Mouse (Mus musculus): ENCODE results near the gene Pdlim4. TPM values are rescaled to one million over a fixed set of nuclear protein-coding genes. Genes with fewer than 3 reads are reported as not detected.

Pdlim4 gene
- total RNA-seq (2014; rRNA removed) (46.1 and 51.1 TPM in 2 replicates), polyA plus RNA-seq (2015; fragmentation: Nextera tagmentation; extraction: Ambion mirVana) (47.6 and 54.6 TPM in 2 replicates)

DNA sequence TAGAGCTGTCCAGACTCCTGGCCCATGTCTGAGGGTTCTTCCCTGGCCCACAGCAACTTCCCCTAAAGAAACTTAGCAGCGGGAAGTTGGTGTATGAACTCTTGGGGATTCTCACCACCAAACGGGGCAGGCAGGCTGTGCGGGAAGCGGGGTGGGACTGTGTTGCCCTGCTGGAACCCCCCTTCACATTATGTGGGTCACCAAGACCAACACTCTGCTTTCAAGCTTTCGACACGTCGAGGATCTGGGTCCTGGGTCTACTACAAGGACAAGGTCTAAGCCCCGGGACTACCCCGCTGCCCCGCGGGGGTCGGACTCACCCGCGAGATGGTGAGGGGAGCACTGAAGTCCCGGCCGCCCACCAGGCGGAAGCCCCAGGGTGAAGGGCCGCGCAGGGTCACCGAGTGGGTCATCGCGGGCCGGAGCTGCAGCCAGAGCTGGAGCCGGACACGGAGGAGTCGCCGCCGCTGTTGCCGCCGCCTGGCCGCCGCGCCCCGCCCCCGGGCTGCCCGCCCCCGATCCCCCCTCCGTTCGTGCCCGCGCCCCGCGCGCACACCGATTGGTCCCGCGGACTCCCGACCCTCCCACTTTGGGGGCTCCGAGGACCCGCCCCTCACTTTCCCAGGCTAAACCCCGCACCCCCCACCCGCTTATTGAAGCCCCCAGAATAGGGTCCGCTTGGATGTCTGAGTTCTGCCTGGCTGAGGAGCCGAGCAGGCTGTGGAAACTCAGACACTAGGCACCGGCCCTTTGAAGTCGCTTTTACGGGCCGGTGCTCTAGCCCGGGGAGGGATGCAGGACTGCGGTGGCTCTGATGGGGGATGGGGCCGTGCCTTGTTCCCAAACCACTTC is at the start of gene Pdlim4:
Pdlim4 (minus strand) TSS at position 495 of the 852 bp plus-strand sequence.
- H3K27ac ChIP-seq, result peak within 1 kb of the TSS; percentile 54
- H3K36me3 ChIP-seq (ENCODE audit: insufficient read depth, low read length), result no peaks in the 10 kb centered on the region
- TF ChIP-seq CTCF (IDR thresholded peaks at IDR 0.05; ENCODE audit: low read depth), result no peak
- WGBS, result 3% methylated on average over 58 of the region's 61 CpGs
- no peaks in the 10 kb centered on the region for H3K9me3 ChIP-seq (ENCODE audit: low read length)
- H3K4me1 ChIP-seq (ENCODE audit: insufficient read depth, low read length), result peaks cover 6% of the 10 kb centered on the region; the same call in 1 of the 2 replicates
- ATAC-seq, result peak; percentile 73
- peak within 1 kb of the TSS; percentile 83 for H3K4me2 ChIP-seq (ENCODE audit: low read depth, low read length)
- DNase-seq (ENCODE audit: low spot score), result peak; percentile 71
- no peaks in the 10 kb centered on the region for H3K27me3 ChIP-seq (ENCODE audit: insufficient read depth, low read length)
- peak within 1 kb of the TSS; percentile 52 for H3K4me3 ChIP-seq (ENCODE audit: low read length)
- H3K9ac ChIP-seq (replicated peaks; ENCODE audit: low read length), result peak within 1 kb of the TSS; percentile 51

DNA sequence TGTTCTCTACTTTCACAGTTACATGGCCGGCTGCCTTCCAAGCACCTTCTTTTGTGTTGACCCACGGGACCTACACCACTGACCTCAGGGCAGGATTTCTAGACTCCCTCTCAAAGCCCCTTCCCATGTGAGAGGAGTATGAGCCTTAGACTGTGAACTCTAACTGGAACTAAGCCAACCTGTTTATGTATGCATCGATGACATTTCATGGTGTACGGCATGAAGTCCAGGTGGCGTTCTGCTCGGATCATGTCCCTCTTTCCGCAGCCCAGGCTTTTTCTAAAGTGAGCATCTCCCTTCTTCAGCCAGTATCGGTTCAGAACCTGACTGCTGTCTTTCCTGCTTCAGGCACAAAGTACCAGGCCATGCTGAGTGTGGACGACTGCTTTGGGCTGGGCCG is 48.3 kb upstream of the Pdlim4 start:
- Histone ChIP-seq H3K36me3 (ENCODE audit: insufficient read depth, low read length) (peaks cover 5% of the 10 kb centered on the region; the same call in 1 of the 2 replicates), H3K27ac (no peak overlapping the region), H3K27me3 (ENCODE audit: insufficient read depth, low read length) (no peaks in the 10 kb centered on the region), H3K9ac (replicated peaks; ENCODE audit: low read length) (no peak overlapping the region), H3K4me1 (ENCODE audit: insufficient read depth, low read length) (peaks cover 19% of the 10 kb centered on the region), H3K9me3 (ENCODE audit: low read length) (no peaks in the 10 kb centered on the region), H3K4me2 (ENCODE audit: low read depth, low read length) (no peak overlapping the region), H3K4me3 (ENCODE audit: low read length) (no peak overlapping the region)
- ATAC-seq (no peak), DNase-seq (ENCODE audit: low spot score) (peak; percentile 54)
- whole genome bisulfite sequencing, result 70% methylated on average over 10 of the region's 10 CpGs
- no peak for TF ChIP-seq CTCF (IDR thresholded peaks at IDR 0.05; ENCODE audit: low read depth)

DNA sequence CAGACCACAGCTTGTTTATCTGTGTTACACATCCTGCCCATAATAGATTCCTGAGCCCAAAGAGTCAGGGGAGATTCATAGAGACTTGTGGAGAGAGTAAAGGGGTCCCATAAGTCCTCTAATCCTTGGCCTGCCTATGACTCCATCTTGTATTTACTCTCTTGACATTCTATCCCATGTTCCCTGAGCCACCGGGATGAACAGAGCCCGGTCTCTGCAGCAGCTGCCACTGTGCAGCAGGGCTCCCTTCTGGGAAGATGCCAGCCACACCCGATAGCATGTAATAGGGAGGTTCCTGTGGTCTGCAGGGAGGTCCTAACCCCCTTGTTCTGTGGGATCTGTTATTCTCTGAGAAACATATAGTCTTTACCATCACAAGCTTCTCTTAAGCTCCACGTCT is 47.6 kb upstream of the Pdlim4 start:
- H3K9me3 ChIP-seq (ENCODE audit: low read length), result no peaks in the 10 kb centered on the region
- H3K27ac ChIP-seq, result no peak overlapping the region
- no peak for TF ChIP-seq CTCF (IDR thresholded peaks at IDR 0.05; ENCODE audit: low read depth)
- no peak overlapping the region for H3K4me2 ChIP-seq (ENCODE audit: low read depth, low read length)
- H3K27me3 ChIP-seq (ENCODE audit: insufficient read depth, low read length), result no peaks in the 10 kb centered on the region
- no peak for DNase-seq (ENCODE audit: low spot score)
- H3K9ac ChIP-seq (replicated peaks; ENCODE audit: low read length), result no peak overlapping the region
- no peak for ATAC-seq
- WGBS, result 53% methylated on average over 4 of the region's 4 CpGs
- H3K36me3 ChIP-seq (ENCODE audit: insufficient read depth, low read length), result peaks cover 5% of the 10 kb centered on the region; the same call in 1 of the 2 replicates
- H3K4me3 ChIP-seq (ENCODE audit: low read length), result no peak overlapping the region
- H3K4me1 ChIP-seq (ENCODE audit: insufficient read depth, low read length), result peaks cover 21% of the 10 kb centered on the region

DNA sequence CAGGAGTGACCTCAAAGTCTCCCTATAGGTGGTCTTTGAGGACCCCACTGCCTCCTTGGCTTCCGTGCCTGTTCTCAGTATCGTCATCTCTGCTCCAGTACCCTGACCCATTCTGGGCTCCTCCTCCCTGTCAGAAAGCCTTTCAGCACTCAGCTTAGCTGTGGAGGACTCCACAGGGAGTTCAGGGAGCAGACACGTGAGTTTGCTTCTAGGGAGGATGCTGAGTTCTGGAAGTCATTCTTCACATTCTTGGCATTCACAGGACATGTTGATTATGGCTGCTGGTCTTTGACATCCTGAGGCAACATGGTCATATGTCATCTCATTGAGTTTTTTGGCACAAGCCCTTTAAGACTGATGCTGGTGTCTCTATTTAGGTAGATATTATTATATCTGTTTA is 47.1 kb upstream of the Pdlim4 start:
- H3K27me3 ChIP-seq (ENCODE audit: insufficient read depth, low read length), result no peaks in the 10 kb centered on the region
- no peak for TF ChIP-seq CTCF (IDR thresholded peaks at IDR 0.05; ENCODE audit: low read depth)
- peaks cover 5% of the 10 kb centered on the region; the same call in 1 of the 2 replicates for H3K36me3 ChIP-seq (ENCODE audit: insufficient read depth, low read length)
- WGBS, result 36% methylated on average over 3 of the region's 3 CpGs
- no peak overlapping the region for H3K9ac ChIP-seq (replicated peaks; ENCODE audit: low read length)
- DNase-seq (ENCODE audit: low spot score), result no peak
- no peaks in the 10 kb centered on the region for H3K9me3 ChIP-seq (ENCODE audit: low read length)
- no peak overlapping the region for H3K4me3 ChIP-seq (ENCODE audit: low read length)
- no peak overlapping the region for H3K4me2 ChIP-seq (ENCODE audit: low read depth, low read length)
- no peak overlapping the region for H3K27ac ChIP-seq
- ATAC-seq, result no peak
- H3K4me1 ChIP-seq (ENCODE audit: insufficient read depth, low read length), result peaks cover 21% of the 10 kb centered on the region

DNA sequence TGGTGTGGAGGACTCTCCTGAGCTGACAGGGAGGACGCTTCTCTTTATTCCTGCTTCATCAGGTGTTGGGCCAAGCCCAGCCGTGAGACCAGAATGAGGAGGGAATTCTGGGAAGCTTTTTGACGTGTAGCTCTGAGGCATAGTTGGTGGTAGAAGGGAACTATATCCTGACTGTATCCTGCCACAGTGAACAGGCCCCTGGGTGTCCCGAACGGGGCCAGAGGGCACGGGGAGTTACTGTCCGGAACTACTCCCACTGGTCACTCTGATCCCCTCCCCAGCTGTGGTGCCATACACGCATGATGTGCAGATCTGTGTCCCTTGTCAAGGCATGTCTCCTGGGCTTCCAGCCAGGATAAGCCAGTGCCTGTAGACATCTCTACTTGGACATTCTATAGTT is 46.5 kb upstream of the Pdlim4 start:
- no peak overlapping the region for H3K4me2 ChIP-seq (ENCODE audit: low read depth, low read length)
- H3K27me3 ChIP-seq (ENCODE audit: insufficient read depth, low read length), result no peaks in the 10 kb centered on the region
- 78% methylated on average over 8 of the region's 8 CpGs for WGBS
- DNase-seq (ENCODE audit: low spot score), result no peak
- peaks cover 5% of the 10 kb centered on the region; the same call in 1 of the 2 replicates for H3K36me3 ChIP-seq (ENCODE audit: insufficient read depth, low read length)
- no peak for ATAC-seq
- no peak for TF ChIP-seq CTCF (IDR thresholded peaks at IDR 0.05; ENCODE audit: low read depth)
- no peak overlapping the region for H3K4me3 ChIP-seq (ENCODE audit: low read length)
- H3K27ac ChIP-seq, result no peak overlapping the region; the same call in 1 of the 2 replicates
- H3K9ac ChIP-seq (replicated peaks; ENCODE audit: low read length), result no peak overlapping the region
- peaks cover 21% of the 10 kb centered on the region for H3K4me1 ChIP-seq (ENCODE audit: insufficient read depth, low read length)
- H3K9me3 ChIP-seq (ENCODE audit: low read length), result no peaks in the 10 kb centered on the region

DNA sequence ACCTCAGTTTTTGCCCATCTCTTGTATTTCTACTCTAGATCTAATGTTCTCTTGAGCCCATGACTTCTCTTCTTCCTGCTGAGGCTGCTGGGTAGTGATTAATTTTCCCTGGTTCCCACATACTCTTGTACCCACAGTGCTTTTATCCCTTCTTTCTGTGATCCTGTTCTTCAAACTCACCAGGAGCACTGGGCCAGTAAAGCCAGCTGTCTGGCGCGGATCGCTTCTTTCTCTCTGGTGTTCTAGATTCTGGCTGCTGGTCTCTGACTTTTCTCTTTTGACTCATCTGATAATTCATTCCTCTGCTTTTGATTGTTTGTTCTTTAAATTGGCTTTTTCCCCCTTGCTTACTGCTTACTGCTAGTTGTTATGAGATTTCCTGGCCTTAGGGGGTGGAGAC is 45.9 kb upstream of the Pdlim4 start:
- Histone ChIP-seq H3K4me1 (ENCODE audit: insufficient read depth, low read length) (peaks cover 21% of the 10 kb centered on the region), H3K36me3 (ENCODE audit: insufficient read depth, low read length) (peaks cover 5% of the 10 kb centered on the region; the same call in 1 of the 2 replicates), H3K27ac (no peak overlapping the region), H3K4me2 (ENCODE audit: low read depth, low read length) (no peak overlapping the region), H3K9me3 (ENCODE audit: low read length) (no peaks in the 10 kb centered on the region), H3K4me3 (ENCODE audit: low read length) (no peak overlapping the region), H3K27me3 (ENCODE audit: insufficient read depth, low read length) (no peaks in the 10 kb centered on the region), H3K9ac (replicated peaks; ENCODE audit: low read length) (no peak overlapping the region)
- ATAC-seq (no peak), DNase-seq (ENCODE audit: low spot score) (no peak)
- WGBS, result 85% methylated on average over 3 of the region's 3 CpGs
- TF ChIP-seq CTCF (IDR thresholded peaks at IDR 0.05; ENCODE audit: low read depth), result no peak

DNA sequence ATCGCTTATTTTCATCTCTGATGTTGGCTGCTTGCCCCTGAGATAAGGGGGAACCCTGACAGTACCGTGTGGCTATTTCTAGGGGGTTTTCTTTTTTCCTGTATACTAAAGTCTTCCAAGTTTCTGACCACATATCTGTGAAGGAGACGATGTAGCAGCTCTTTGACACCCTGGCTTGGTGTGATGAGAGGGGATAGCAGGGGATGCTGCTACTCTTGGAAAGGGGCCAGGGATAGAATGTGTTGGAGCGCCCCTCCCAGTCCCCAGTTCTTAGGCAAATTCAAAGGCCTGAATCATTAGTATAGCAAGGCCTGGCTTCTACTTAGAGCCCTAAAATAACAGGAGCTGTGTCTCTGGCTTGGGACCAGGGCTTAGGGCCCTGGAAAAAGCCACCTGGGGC is 44.5 kb upstream of the Pdlim4 start:
- Histone ChIP-seq H3K9me3 (ENCODE audit: low read length) (no peaks in the 10 kb centered on the region), H3K9ac (replicated peaks; ENCODE audit: low read length) (peak overlapping the region; percentile 24; the same call in 1 of the 2 replicates), H3K4me3 (ENCODE audit: low read length) (no peak overlapping the region), H3K27me3 (ENCODE audit: insufficient read depth, low read length) (no peaks in the 10 kb centered on the region), H3K27ac (peak overlapping the region; percentile 70), H3K4me1 (ENCODE audit: insufficient read depth, low read length) (peaks cover 21% of the 10 kb centered on the region), H3K4me2 (ENCODE audit: low read depth, low read length) (peak overlapping the region; percentile 34), H3K36me3 (ENCODE audit: insufficient read depth, low read length) (peaks cover 5% of the 10 kb centered on the region; the same call in 1 of the 2 replicates)
- DNase-seq (ENCODE audit: low spot score) (peak; percentile 54), ATAC-seq (no peak)
- TF ChIP-seq CTCF (IDR thresholded peaks at IDR 0.05; ENCODE audit: low read depth), result no peak
- 23% methylated on average over 4 of the region's 4 CpGs for WGBS
